Mouse (Mus musculus) hindbrain, embryonic 16.5 days (tissue): ENCODE measurements at regions not wholly inside any gene's neighbourhood (a gene's known extent, or its start where the extent isn't known, plus 50 kb on each side); places are given as distances from the start of the nearest gene placed in this dataset.
"Not testable (repeated sequence)": the region's sequence is repeated elsewhere in the genome, so short reads cannot be mapped to it uniquely, and the experiment has no call there.

Experiments used
- ATAC-seq: fragments of 200-750 bp; cut with Nextera tagmentation; 2 replicates; pipeline ENCODE4 v1.8.0; 2017; ENCODE audit warnings: moderate TSS enrichment, moderate library complexity
- H3K27ac ChIP-seq: fragments of 300-500 bp; sonication (generic); 2 replicates; pipeline ENCODE4 v1.5.1; 2014; ENCODE audit warnings: low read depth, mild to moderate bottlenecking, control low read depth, low read length, moderate library complexity
- H3K27me3 ChIP-seq: fragments of 300-500 bp; sonication (generic); replicated peaks from 2 replicates; pipeline ENCODE4 v1.6.1; 2014; ENCODE audit warnings: low read length; ENCODE audit not compliant: control insufficient read depth, insufficient read depth
- H3K36me3 ChIP-seq: fragments of 300-500 bp; sonication (generic); 2 replicates; pipeline ENCODE4 v1.6.1; 2014; ENCODE audit warnings: mild to moderate bottlenecking, low read length, moderate library complexity, mixed read lengths; ENCODE audit not compliant: control insufficient read depth, insufficient read depth
- H3K4me1 ChIP-seq: fragments of 300-500 bp; sonication (generic); 2 replicates; pipeline ENCODE4 v1.6.1; 2014; ENCODE audit warnings: low read depth, low read length; ENCODE audit not compliant: control insufficient read depth, insufficient read depth
- H3K4me2 ChIP-seq: fragments of 300-500 bp; sonication (generic); 2 replicates; pipeline ENCODE4 v1.6.1; 2014; ENCODE audit warnings: mild to moderate bottlenecking, low read length, control low read depth, moderate library complexity
- H3K4me3 ChIP-seq: fragments of 300-500 bp; sonication (generic); 2 replicates; pipeline ENCODE4 v1.5.1; 2014; ENCODE audit warnings: mild to moderate bottlenecking, low read length, control low read depth, moderate library complexity
- H3K9ac ChIP-seq: fragments of 300-500 bp; sonication (generic); 2 replicates; pipeline ENCODE4 v1.6.1; 2014; ENCODE audit warnings: low read depth, mild to moderate bottlenecking, control low read depth, low read length, moderate library complexity
- H3K9me3 ChIP-seq: fragments of 300-500 bp; sonication (generic); 2 replicates; pipeline ENCODE4 v1.6.1; 2014; ENCODE audit warnings: mild to moderate bottlenecking, low read length, moderate library complexity; ENCODE audit not compliant: control insufficient read depth
- WGBS: fragments of 180-500 bp; shearing (Covaris S2); extraction: QIAGEN DNeasy Blood & Tissue Kit; methylation state at CpG from one replicate; pipeline ENCODE4 v1.1.7; 2014; 5-methylcytosine and 5-hydroxymethylcytosine counted together

DNA sequence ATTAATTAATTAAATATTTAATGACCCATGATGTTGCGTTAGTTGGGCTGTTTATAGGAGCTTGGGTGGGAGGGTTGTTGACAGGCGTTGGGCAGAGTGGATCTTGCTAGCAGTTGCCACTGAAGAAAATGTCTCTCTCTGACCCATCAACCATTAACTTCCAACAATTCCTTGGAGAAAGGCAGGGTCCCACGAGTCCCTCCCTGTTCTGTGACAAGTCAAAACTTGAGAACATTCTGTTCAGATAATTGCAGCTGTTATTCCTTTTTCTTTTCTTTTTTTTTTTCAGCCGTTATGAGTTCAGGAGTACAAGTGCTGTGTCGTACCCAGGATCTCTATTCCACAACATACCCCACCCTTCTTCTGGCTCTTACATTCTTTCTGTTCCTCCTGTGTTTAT, 59.8 kb upstream of the Tnfrsf21 start:
- 71% methylated on average over 5 of the region's 5 CpGs for WGBS
- Histone ChIP-seq H3K4me3 (no peak overlapping the region), H3K4me2 (no peak overlapping the region), H3K4me1 (no peaks in the 10 kb centered on the region), H3K27ac (no peak overlapping the region), H3K36me3 (no peaks in the 10 kb centered on the region), H3K27me3 (no peaks in the 10 kb centered on the region), H3K9me3 (no peaks in the 10 kb centered on the region), H3K9ac (no peak overlapping the region)
- no peak for ATAC-seq

GRCm38 (mm10) chr17:42954722-42955121, 61.6 kb upstream of the Tnfrsf21 start:
- Histone ChIP-seq H3K27ac (no peak overlapping the region), H3K4me2 (no peak overlapping the region), H3K9ac (no peak overlapping the region), H3K9me3 (no peaks in the 10 kb centered on the region), H3K27me3 (no peaks in the 10 kb centered on the region), H3K36me3 (no peaks in the 10 kb centered on the region), H3K4me1 (no peaks in the 10 kb centered on the region), H3K4me3 (no peak overlapping the region)
- 71% methylated on average over 2 of the region's 2 CpGs for WGBS
- ATAC-seq: no peak

- Histone ChIP-seq H3K9ac (no peak overlapping the region), H3K4me3 (no peak overlapping the region), H3K27me3 (no peaks in the 10 kb centered on the region), H3K36me3 (no peaks in the 10 kb centered on the region), H3K9me3 (no peaks in the 10 kb centered on the region), H3K4me1 (no peaks in the 10 kb centered on the region), H3K27ac (no peak overlapping the region), H3K4me2 (no peak overlapping the region)
- ATAC-seq: no peak
- WGBS: 76% methylated on average over 2 of the region's 2 CpGs
These were observed 68.0 kb upstream of the Cd2ap start for GRCm38 (mm10) chr17:42944453-42944852.

- Histone ChIP-seq H3K9ac (no peak overlapping the region), H3K9me3 (no peaks in the 10 kb centered on the region), H3K27me3 (no peaks in the 10 kb centered on the region), H3K4me3 (no peak overlapping the region), H3K4me1 (no peaks in the 10 kb centered on the region), H3K27ac (no peak overlapping the region), H3K4me2 (peak overlapping the region; percentile 36), H3K36me3 (no peaks in the 10 kb centered on the region)
- peak; percentile 95 for ATAC-seq
- WGBS: 12% methylated on average over 9 of the region's 9 CpGs
These were observed 66.8 kb upstream of the Cd2ap start for GRCm38 (mm10) chr17:42943272-42943696.

DNA sequence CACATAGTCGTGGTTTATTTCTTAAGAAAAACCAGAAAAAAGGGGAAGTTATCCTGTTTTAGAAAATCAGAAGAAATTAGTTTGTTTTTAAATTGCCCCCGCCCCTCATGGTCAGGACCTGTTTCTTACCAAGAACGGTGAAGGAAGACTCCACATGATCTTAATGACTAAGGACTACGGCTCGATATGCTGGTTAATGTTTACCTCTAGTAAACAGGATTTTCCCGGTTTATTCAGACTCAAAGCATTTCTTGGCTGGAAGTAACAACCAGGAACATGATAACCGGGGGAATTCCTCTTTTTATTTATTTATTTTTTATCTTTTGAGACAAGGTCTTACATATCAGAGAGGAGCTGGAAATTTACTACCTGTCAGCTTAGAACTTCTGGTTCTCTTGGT, 63.0 kb upstream of the Cd2ap start:
- no peak overlapping the region for H3K4me2 ChIP-seq
- no peak overlapping the region for H3K27ac ChIP-seq
- H3K9ac ChIP-seq: no peak overlapping the region
- no peaks in the 10 kb centered on the region for H3K9me3 ChIP-seq
- H3K4me1 ChIP-seq: no peaks in the 10 kb centered on the region
- no peaks in the 10 kb centered on the region for H3K27me3 ChIP-seq
- H3K36me3 ChIP-seq: no peaks in the 10 kb centered on the region
- no peak for ATAC-seq
- H3K4me3 ChIP-seq: no peak overlapping the region
- WGBS: 79% methylated on average over 7 of the region's 7 CpGs

- Histone ChIP-seq H3K4me3 (no peak overlapping the region), H3K27ac (no peak overlapping the region), H3K4me2 (no peak overlapping the region), H3K27me3 (no peaks in the 10 kb centered on the region), H3K9ac (no peak overlapping the region), H3K4me1 (no peaks in the 10 kb centered on the region), H3K9me3 (no peaks in the 10 kb centered on the region), H3K36me3 (no peaks in the 10 kb centered on the region)
- 93% methylated on average over 1 of the region's 1 CpGs for WGBS
- ATAC-seq: no peak
These were observed 62.1 kb upstream of the Cd2ap start for GRCm38 (mm10) chr17:42938579-42938978.

DNA sequence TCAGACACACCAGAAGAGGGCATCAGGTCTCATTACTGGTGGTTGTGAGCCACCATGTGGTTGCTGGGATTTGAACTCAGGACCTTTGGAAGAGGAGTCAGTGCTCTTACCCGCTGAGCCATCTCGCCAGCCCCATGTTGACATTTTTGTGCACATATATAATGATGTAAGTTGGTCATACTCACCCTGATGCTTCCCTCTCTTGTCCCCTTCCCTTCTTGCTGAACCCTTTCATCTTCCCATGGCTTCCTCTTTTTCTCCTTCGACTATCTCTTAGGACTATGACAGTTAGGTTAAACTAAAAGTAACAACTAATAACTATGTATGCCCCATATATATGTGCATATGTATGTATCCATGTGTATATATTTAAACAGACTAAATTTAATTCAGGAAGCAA, 61.0 kb upstream of the Cd2ap start:
- not testable (repeated sequence) for H3K4me3 ChIP-seq, H3K27me3 ChIP-seq, H3K9ac ChIP-seq, ATAC-seq, H3K4me1 ChIP-seq, H3K9me3 ChIP-seq, H3K27ac ChIP-seq, H3K36me3 ChIP-seq, H3K4me2 ChIP-seq
- 95% methylated on average over 3 of the region's 3 CpGs for WGBS

DNA sequence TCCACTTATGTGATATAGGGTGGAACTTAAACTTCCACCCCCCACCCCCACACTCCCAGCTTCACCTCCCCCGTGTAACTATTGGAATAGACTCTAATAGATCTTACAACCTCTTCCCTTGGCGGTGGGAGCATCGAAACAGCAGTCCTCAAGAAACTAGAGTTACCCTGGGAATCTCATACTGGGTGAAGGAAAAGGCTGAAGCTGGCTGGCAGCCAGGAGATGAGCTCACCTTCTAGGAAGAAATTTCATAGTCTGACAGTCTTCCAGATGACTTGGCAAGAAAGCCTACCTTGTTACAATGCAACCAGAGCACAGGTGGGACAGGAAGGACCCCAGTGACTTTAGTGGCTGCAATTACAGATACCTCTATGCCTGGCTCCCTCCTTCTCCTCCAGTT, 57.6 kb upstream of the Cd2ap start:
- Histone ChIP-seq H3K27me3 (no peaks in the 10 kb centered on the region), H3K27ac (no peak overlapping the region), H3K4me1 (no peaks in the 10 kb centered on the region), H3K9me3 (no peaks in the 10 kb centered on the region), H3K9ac (no peak overlapping the region), H3K4me3 (no peak overlapping the region), H3K36me3 (no peaks in the 10 kb centered on the region), H3K4me2 (no peak overlapping the region)
- WGBS: 66% methylated on average over 3 of the region's 3 CpGs
- no peak for ATAC-seq

- H3K27me3 ChIP-seq: no peaks in the 10 kb centered on the region
- H3K4me3 ChIP-seq: no peak overlapping the region
- WGBS: 82% methylated on average over 7 of the region's 7 CpGs
- no peak overlapping the region for H3K4me2 ChIP-seq
- no peaks in the 10 kb centered on the region for H3K36me3 ChIP-seq
- no peaks in the 10 kb centered on the region for H3K4me1 ChIP-seq
- H3K9ac ChIP-seq: no peak overlapping the region
- no peaks in the 10 kb centered on the region for H3K9me3 ChIP-seq
- ATAC-seq: no peak
- no peak overlapping the region for H3K27ac ChIP-seq
These were observed 57.0 kb upstream of the Cd2ap start for GRCm38 (mm10) chr17:42933335-42934004.

- 86% methylated on average over 4 of the region's 4 CpGs for WGBS
- Histone ChIP-seq H3K4me3 (no peak overlapping the region), H3K4me2 (no peak overlapping the region), H3K36me3 (no peaks in the 10 kb centered on the region), H3K27me3 (no peaks in the 10 kb centered on the region), H3K9me3 (no peaks in the 10 kb centered on the region), H3K27ac (no peak overlapping the region), H3K9ac (no peak overlapping the region), H3K4me1 (no peaks in the 10 kb centered on the region)
- ATAC-seq: no peak
These were observed 50.9 kb upstream of the Cd2ap start for GRCm38 (mm10) chr17:42927320-42927719.
